Mouse (Mus musculus): Measurements from ENCODE around the gene Rab43.

GRCm38 (mm10) chr6:87779174-87780165, 32.5 kb downstream of the Rab43 start:
- TF ChIP-seq CTCF (IDR thresholded peaks at IDR 0.05; ENCODE audit: insufficient read depth, low read depth, low read length) = no peak
- no peak for TF ChIP-seq POLR2A (IDR thresholded peaks at IDR 0.05; ENCODE audit: insufficient read depth, low read depth, low read length)

Measured in olfactory bulb, adult 2 months (tissue).